Mouse (Mus musculus) thymus, adult 2 months (tissue): ENCODE results near the gene Lamc2. TPM values are rescaled to one million over a fixed set of nuclear protein-coding genes. Genes with fewer than 3 reads are reported as not detected.

ENCODE experiments used
- DNase-seq: peaks from one replicate; pipeline ENCODE4 v3.0.0; 2021
- H3K27ac ChIP-seq: fragments of 200-500 bp; 2 replicates; pipeline ENCODE4 v1.5.1; 2012; ENCODE audit warnings: low read length, control low read depth; ENCODE audit not compliant: control insufficient read depth, insufficient read depth
- H3K27me3 ChIP-seq: fragments of 200-500 bp; 2 replicates; pipeline ENCODE4 v1.6.1; 2012; ENCODE audit warnings: mild to moderate bottlenecking, low read length, moderate library complexity, mixed read lengths; ENCODE audit not compliant: control insufficient read depth, insufficient read depth
- H3K36me3 ChIP-seq: fragments of 200-500 bp; 2 replicates; pipeline ENCODE4 v1.6.1; 2012; ENCODE audit warnings: mild to moderate bottlenecking, low read length, moderate library complexity; ENCODE audit not compliant: control insufficient read depth, insufficient read depth
- H3K4me1 ChIP-seq: fragments of 200-500 bp; replicated peaks from 2 replicates; pipeline ENCODE4 v1.6.1; 2012; ENCODE audit warnings: low read length; ENCODE audit not compliant: control insufficient read depth, insufficient read depth
- H3K4me3 ChIP-seq: fragments of 200-500 bp; 2 replicates; pipeline ENCODE4 v1.5.1; 2012; ENCODE audit warnings: mild to moderate bottlenecking, low read length, control low read depth, moderate library complexity; ENCODE audit not compliant: control insufficient read depth, insufficient read depth
- CTCF ChIP-seq: fragments of 200-500 bp; IDR thresholded peaks from 2 replicates; pipeline ENCODE4 v1.5.1; 2012; ENCODE audit warnings: mild to moderate bottlenecking, control low read depth, low read length, moderate library complexity, borderline replicate concordance; ENCODE audit not compliant: control insufficient read depth, poor library complexity, insufficient read depth; ENCODE audit errors: extremely low read depth
- POLR2A ChIP-seq: fragments of 200-500 bp; IDR thresholded peaks from 2 replicates; pipeline ENCODE4 v1.6.1; 2012; ENCODE audit warnings: mild to moderate bottlenecking, low read length, control low read depth, moderate library complexity; ENCODE audit not compliant: control insufficient read depth, poor library complexity, insufficient read depth; ENCODE audit errors: extremely low read depth
- WGBS: fragments of 180-500 bp; shearing (Covaris S2); methylation state at CpG from one replicate; pipeline ENCODE4 v1.1.7; 2018; 5-methylcytosine and 5-hydroxymethylcytosine counted together
- polyA plus RNA-seq: library from polyadenylated mRNA; depleted of rRNA; stranded (reverse); fragments of >200 nt; gene quantifications from 2 replicates; pipeline ENCODE4 v1.2.3, GENCODE M21; 2012

Gene Lamc2
- polyA plus RNA-seq, 1 experiment: 9.9 TPM

GRCm38 (mm10) chr1:153188081-153188480 lies 1.8 kb upstream of the Lamc2 start:
- H3K27me3 ChIP-seq: peaks cover 7% of the 10 kb centered on the region; the same call in 1 of the 2 replicates
- H3K4me1 ChIP-seq: no peaks in the 10 kb centered on the region; the same call in 1 of the 2 replicates
- H3K4me3 ChIP-seq: no peak overlapping the region
- TF ChIP-seq CTCF (no peak), POLR2A (no peak)
- DNase-seq: no peak
- no peak overlapping the region for H3K27ac ChIP-seq
- H3K36me3 ChIP-seq: no peaks in the 10 kb centered on the region
- WGBS: 86% methylated on average over 3 of the region's 3 CpGs

GRCm38 (mm10) chr1:153180586-153181289 lies 5.5 kb downstream of the Lamc2 start:
- no peak for DNase-seq
- 86% methylated on average over 9 of the region's 9 CpGs for WGBS
- Histone ChIP-seq H3K4me1 (no peaks in the 10 kb centered on the region; the same call in 1 of the 2 replicates), H3K36me3 (no peaks in the 10 kb centered on the region), H3K27ac (no peak overlapping the region), H3K27me3 (peaks cover 6% of the 10 kb centered on the region; the same call in 1 of the 2 replicates), H3K4me3 (no peak overlapping the region)
- TF ChIP-seq CTCF (no peak), POLR2A (no peak)

GRCm38 (mm10) chr1:153180160-153180559 lies 6.1 kb downstream of the Lamc2 start:
- no peak overlapping the region for H3K27ac ChIP-seq
- TF ChIP-seq POLR2A (no peak), CTCF (no peak)
- H3K27me3 ChIP-seq: peaks cover 3% of the 10 kb centered on the region; the same call in 1 of the 2 replicates
- no peak overlapping the region for H3K4me3 ChIP-seq
- DNase-seq: no peak
- H3K4me1 ChIP-seq: no peaks in the 10 kb centered on the region
- no peaks in the 10 kb centered on the region for H3K36me3 ChIP-seq
- WGBS: 84% methylated on average over 4 of the region's 4 CpGs

GRCm38 (mm10) chr1:153174801-153175200 lies 11.4 kb downstream of the Lamc2 start:
- H3K27ac ChIP-seq: no peak overlapping the region
- DNase-seq: no peak
- 79% methylated on average over 12 of the region's 12 CpGs for WGBS
- no peak overlapping the region for H3K4me3 ChIP-seq
- H3K27me3 ChIP-seq: no peaks in the 10 kb centered on the region
- TF ChIP-seq CTCF (no peak), POLR2A (no peak)
- no peaks in the 10 kb centered on the region for H3K4me1 ChIP-seq
- H3K36me3 ChIP-seq: no peaks in the 10 kb centered on the region

- Histone ChIP-seq H3K27me3 (no peaks in the 10 kb centered on the region), H3K4me1 (no peaks in the 10 kb centered on the region), H3K27ac (no peak overlapping the region), H3K4me3 (no peak overlapping the region), H3K36me3 (no peaks in the 10 kb centered on the region)
- no peak for DNase-seq
- 23% methylated on average over 3 of the region's 3 CpGs for WGBS
- TF ChIP-seq POLR2A: no peak
- no peak for TF ChIP-seq CTCF
Measured at GRCm38 (mm10) chr1:153173276-153173675, 13.0 kb downstream of the Lamc2 start.

- Histone ChIP-seq H3K36me3 (no peaks in the 10 kb centered on the region), H3K4me3 (no peak overlapping the region), H3K27ac (no peak overlapping the region), H3K27me3 (no peaks in the 10 kb centered on the region), H3K4me1 (no peaks in the 10 kb centered on the region)
- TF ChIP-seq CTCF (no peak), POLR2A (no peak)
- WGBS: 63% methylated on average over 9 of the region's 9 CpGs
- no peak for DNase-seq
Measured at GRCm38 (mm10) chr1:153172291-153172731, 13.9 kb downstream of the Lamc2 start.
